Mouse (Mus musculus): ENCODE measurements around the gene Urgcp. TPM values are rescaled to one million over a fixed set of nuclear protein-coding genes. Genes with fewer than 3 reads are reported as not detected.

The Urgcp gene
- total RNA-seq (2023) = 29.8 TPM

GRCm38 (mm10) chr11:5761820-5762632 lies at the start of gene Urgcp:
Gene Urgcp (minus strand): TSS chr11:5762376.

DNA sequence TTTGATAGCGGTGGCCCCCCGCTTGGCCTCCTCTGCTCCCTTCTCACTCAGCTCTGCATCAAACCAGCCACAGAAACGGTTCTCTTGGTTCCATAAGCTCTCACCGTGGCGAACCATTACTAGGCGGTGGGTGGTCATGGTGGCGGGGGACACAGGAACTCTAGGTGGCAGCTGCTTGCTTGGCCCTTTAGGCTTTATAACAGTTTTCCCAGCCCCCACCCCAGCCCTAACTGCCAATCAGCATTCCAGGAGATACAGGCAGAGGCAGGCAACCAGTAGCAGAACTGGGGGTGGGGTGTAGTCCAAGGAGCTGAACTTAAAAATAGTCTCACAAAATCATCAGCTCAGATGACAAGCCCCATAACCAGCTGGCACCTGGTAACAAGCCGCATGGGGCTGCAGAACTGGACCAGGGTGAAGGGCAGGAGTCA lies 41.4 kb upstream of the Urgcp start, which contains the start of gene Pgam2:
Pgam2 (minus strand) TSS at position 183 of the 431 bp plus-strand sequence.

GRCm38 (mm10) chr11:5788056-5789014 lies 26.2 kb upstream of the Urgcp start, which contains the start of gene Dbnl:
Gene Dbnl (plus strand): TSS chr11:5788488.

DNA sequence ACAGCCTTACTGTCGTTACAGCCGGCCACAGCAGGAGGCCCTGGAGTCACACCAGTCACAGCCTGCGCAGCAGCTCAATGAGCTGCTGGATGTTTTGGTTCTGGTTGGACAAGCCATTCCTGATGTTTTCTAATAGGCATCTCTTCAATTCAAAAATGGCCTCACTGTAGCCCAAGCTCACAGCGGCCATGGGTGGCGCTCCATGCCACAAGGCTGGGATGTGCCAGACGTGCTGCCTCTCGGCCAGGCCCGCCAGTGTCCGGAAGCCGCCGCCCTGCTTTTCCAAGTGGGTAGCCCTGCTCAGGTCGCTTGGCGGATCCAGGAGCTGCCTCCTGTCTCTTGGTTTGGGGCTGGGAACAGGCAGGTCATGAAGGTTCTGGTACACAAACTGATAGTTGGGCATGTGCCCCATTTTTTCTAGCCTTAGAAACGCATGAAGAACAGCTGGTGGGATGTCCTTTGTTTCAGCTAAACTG lies 46.5 kb downstream of the Urgcp start, which contains the start of gene Mrps24:
Mrps24 (minus strand) TSS at position 51 of the 476 bp plus-strand sequence.

Other genes starting within 250 kb of the Urgcp start
- 108 TPM for gene Xbp1, start 241.7 kb downstream of the Urgcp start, total RNA-seq (2023)
- 51.4 TPM for gene Ccdc117, start 220.2 kb downstream of the Urgcp start, total RNA-seq (2023)
- not detected for gene Ankrd36, start 192.7 kb downstream of the Urgcp start, total RNA-seq (2023)
- 56.9 TPM for gene Mrps24, start 46.7 kb downstream of the Urgcp start, total RNA-seq (2023)
- 118 TPM for gene Dbnl, start 26.1 kb upstream of the Urgcp start, total RNA-seq (2023)
- gene Pgam2, start 41.4 kb upstream of the Urgcp start, total RNA-seq (2023) = not detected
- gene Polm, start 75.6 kb upstream of the Urgcp start, total RNA-seq (2023) = 38.4 TPM
- 1.3 TPM for gene Aebp1, start 99.6 kb upstream of the Urgcp start, total RNA-seq (2023)
- 60.2 TPM for gene Pold2, start 115.9 kb upstream of the Urgcp start, total RNA-seq (2023)
- not detected for gene Myl7, start 136.4 kb upstream of the Urgcp start, total RNA-seq (2023)
- not detected for gene Gck, start 187.7 kb upstream of the Urgcp start, total RNA-seq (2023)
- gene Ykt6, start 193.3 kb upstream of the Urgcp start, total RNA-seq (2023) = 58.0 TPM

All from CD8-positive naive resting alpha-beta T cell, adult 57 days (primary cell).